Mouse (Mus musculus) intestine, postnatal 0 days (tissue): ENCODE results near the gene Ttc23. TPM values are rescaled to one million over a fixed set of nuclear protein-coding genes. Genes with fewer than 3 reads are reported as not detected.
A peak's percentile ranks its signal among the peaks of the same experiment; 100 is the strongest.

Experiments
- ATAC-seq: fragments of 200-750 bp; cut with Nextera tagmentation; 2 replicates; pipeline ENCODE4 v1.8.0; 2017; ENCODE audit warnings: mild to moderate bottlenecking, moderate TSS enrichment, moderate library complexity
- H3K27ac ChIP-seq: fragments of 300-500 bp; sonication (generic); 2 replicates; pipeline ENCODE4 v1.5.1; 2014; ENCODE audit warnings: mild to moderate bottlenecking, low read depth, low read length, moderate library complexity
- H3K27me3 ChIP-seq: fragments of 300-500 bp; sonication (generic); replicated peaks from 2 replicates; pipeline ENCODE4 v1.6.1; 2014; ENCODE audit warnings: low read length, mixed read lengths; ENCODE audit not compliant: control insufficient read depth, insufficient read depth
- H3K36me3 ChIP-seq: fragments of 300-500 bp; sonication (generic); 2 replicates; pipeline ENCODE4 v1.6.1; 2014; ENCODE audit warnings: mild to moderate bottlenecking, moderate library complexity; ENCODE audit not compliant: control insufficient read depth, insufficient read depth
- H3K4me1 ChIP-seq: fragments of 300-500 bp; sonication (generic); replicated peaks from 2 replicates; pipeline ENCODE4 v1.6.1; 2014; ENCODE audit warnings: antibody characterized with exemption, low read length, mixed read lengths; ENCODE audit not compliant: control insufficient read depth, insufficient read depth
- H3K4me2 ChIP-seq: fragments of 300-500 bp; sonication (generic); replicated peaks from 2 replicates; pipeline ENCODE4 v1.6.1; 2014; ENCODE audit warnings: low read depth, mild to moderate bottlenecking, moderate library complexity
- H3K4me3 ChIP-seq: fragments of 300-500 bp; sonication (generic); 2 replicates; pipeline ENCODE4 v1.5.1; 2014; ENCODE audit warnings: low read depth, low read length
- H3K9ac ChIP-seq: fragments of 300-500 bp; sonication (generic); 2 replicates; pipeline ENCODE4 v1.6.1; 2014; ENCODE audit warnings: mild to moderate bottlenecking, low read depth, low read length
- H3K9me3 ChIP-seq: fragments of 300-500 bp; sonication (generic); 2 replicates; pipeline ENCODE4 v1.6.1; 2016; ENCODE audit warnings: mixed run types; ENCODE audit not compliant: control insufficient read depth
- CTCF ChIP-seq: sonication (generic); IDR thresholded peaks from 2 replicates; pipeline ENCODE4 v1.5.1; 2016; ENCODE audit warnings: low read depth, mild to moderate bottlenecking, control low read depth, antibody characterized with exemption, moderate library complexity
- WGBS: fragments of 180-500 bp; shearing (Covaris S2); extraction: QIAGEN DNeasy Blood & Tissue Kit; methylation state at CpG from one replicate; pipeline ENCODE4 v1.1.7; 2014; 5-methylcytosine and 5-hydroxymethylcytosine counted together
- polyA plus RNA-seq: library from polyadenylated mRNA; unstranded; fragments of >200 nt; fragmentation: Nextera tagmentation; extraction: Ambion mirVana; gene quantifications from 2 replicates; pipeline ENCODE4 v1.2.1, GENCODE M21; 2015

Gene Ttc23
- polyA plus RNA-seq, 1 experiment from 2014 or later: 8.6 TPM

DNA sequence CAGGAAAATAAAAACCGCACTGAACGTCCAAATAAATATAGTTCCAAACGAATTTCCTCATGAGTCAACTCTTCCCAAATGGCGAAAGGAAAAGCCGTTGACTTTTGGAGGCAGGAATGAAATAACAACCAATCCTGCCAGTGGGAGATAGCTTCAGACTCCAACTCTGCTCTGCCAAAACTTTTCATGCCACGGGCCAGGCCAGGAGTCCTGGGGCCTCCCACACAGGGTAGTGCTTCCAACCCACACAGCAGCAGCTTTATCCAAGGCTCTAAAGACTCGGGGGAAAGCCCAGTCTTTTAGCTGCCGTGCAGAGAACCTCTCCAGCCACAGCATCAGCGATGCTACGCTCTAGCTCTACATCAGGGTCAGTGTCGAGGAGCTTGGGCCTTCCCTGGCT lies 107.4 kb downstream of the Ttc23 start:
- Histone ChIP-seq H3K36me3 (no peaks in the 10 kb centered on the region), H3K9ac (no peak overlapping the region), H3K9me3 (no peaks in the 10 kb centered on the region), H3K4me2 (no peak overlapping the region), H3K27ac (no peak overlapping the region), H3K4me1 (peaks cover 3% of the 10 kb centered on the region), H3K27me3 (0 out of 2 replicates have a peak, but pooled peaks cover 11% of the 10 kb centered on the region), H3K4me3 (no peak overlapping the region)
- 68% methylated on average over 11 of the region's 11 CpGs for WGBS
- ATAC-seq: no peak
- no peak for TF ChIP-seq CTCF

DNA sequence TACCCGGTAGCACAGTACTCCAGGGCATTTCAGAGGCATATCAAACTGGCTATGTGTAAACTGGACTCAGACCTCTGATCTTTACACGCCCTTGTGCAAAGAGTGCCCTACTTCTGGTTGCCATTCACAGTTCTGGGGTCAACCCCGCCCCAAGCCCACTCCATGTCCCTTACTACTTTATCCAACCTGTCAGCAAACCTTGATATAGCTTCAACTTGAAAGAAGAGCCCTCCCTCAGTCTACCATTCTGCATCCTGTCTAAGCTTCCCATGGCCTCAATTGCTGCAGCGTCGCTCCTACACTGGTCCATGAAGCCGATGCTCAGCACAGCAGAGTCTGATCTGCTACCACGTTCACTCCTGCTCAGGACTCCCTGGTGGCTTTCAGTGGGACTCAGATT lies 108.2 kb downstream of the Ttc23 start:
- Histone ChIP-seq H3K9me3 (no peaks in the 10 kb centered on the region), H3K4me2 (no peak overlapping the region), H3K4me1 (peaks cover 3% of the 10 kb centered on the region), H3K9ac (no peak overlapping the region), H3K36me3 (no peaks in the 10 kb centered on the region), H3K27me3 (0 out of 2 replicates have a peak, but pooled peaks cover 11% of the 10 kb centered on the region), H3K4me3 (no peak overlapping the region), H3K27ac (no peak overlapping the region)
- ATAC-seq: no peak
- WGBS: 74% methylated on average over 7 of the region's 7 CpGs
- TF ChIP-seq CTCF: no peak

- Histone ChIP-seq H3K27me3 (peaks cover 11% of the 10 kb centered on the region), H3K4me1 (peaks cover 3% of the 10 kb centered on the region), H3K4me2 (no peak overlapping the region), H3K9ac (no peak overlapping the region), H3K9me3 (no peaks in the 10 kb centered on the region), H3K4me3 (no peak overlapping the region), H3K27ac (no peak overlapping the region), H3K36me3 (no peaks in the 10 kb centered on the region)
- TF ChIP-seq CTCF: no peak
- 85% methylated on average over 5 of the region's 5 CpGs for WGBS
- no peak for ATAC-seq
Observed at GRCm38 (mm10) chr7:67756636-67757035, 109.4 kb downstream of the Ttc23 start.

- WGBS: 2% methylated on average over 19 of the region's 19 CpGs
- Histone ChIP-seq H3K36me3 (no peaks in the 10 kb centered on the region), H3K27me3 (peaks cover 11% of the 10 kb centered on the region), H3K4me2 (peak overlapping the region; percentile 95), H3K4me3 (peak overlapping the region; percentile 55), H3K9ac (peak overlapping the region; percentile 37; the same call in 1 of the 2 replicates), H3K9me3 (no peaks in the 10 kb centered on the region), H3K27ac (peak overlapping the region; percentile 35; the same call in 1 of the 2 replicates), H3K4me1 (peaks cover 3% of the 10 kb centered on the region)
- TF ChIP-seq CTCF: no peak
- ATAC-seq: no peak
Observed at GRCm38 (mm10) chr7:67758506-67758857, 111.3 kb downstream of the Ttc23 start.

GRCm38 (mm10) chr7:67758858-67759628 lies 111.8 kb downstream of the Ttc23 start:
- peak overlapping the region; percentile 55 for H3K4me3 ChIP-seq
- TF ChIP-seq CTCF: peak; percentile 23
- WGBS: under 1% methylated on average over 91 of the region's 92 CpGs
- no peaks in the 10 kb centered on the region for H3K9me3 ChIP-seq
- no peaks in the 10 kb centered on the region for H3K36me3 ChIP-seq
- H3K9ac ChIP-seq: peak overlapping the region; percentile 37
- H3K4me2 ChIP-seq: peak overlapping the region; percentile 95
- H3K4me1 ChIP-seq: peaks cover 3% of the 10 kb centered on the region
- ATAC-seq: peak; percentile 68
- peak overlapping the region; percentile 35 for H3K27ac ChIP-seq
- H3K27me3 ChIP-seq: peaks cover 11% of the 10 kb centered on the region

- Histone ChIP-seq H3K36me3 (no peaks in the 10 kb centered on the region), H3K9me3 (no peaks in the 10 kb centered on the region), H3K4me3 (peak within 1 kb of the TSS; percentile 55), H3K4me1 (peaks cover 3% of the 10 kb centered on the region), H3K27ac (peak within 1 kb of the TSS; percentile 35), H3K27me3 (peaks cover 11% of the 10 kb centered on the region), H3K9ac (peak within 1 kb of the TSS; percentile 37), H3K4me2 (peak within 1 kb of the TSS; percentile 95)
- peak; percentile 100 for TF ChIP-seq CTCF
- ATAC-seq: peak; percentile 95
- WGBS: under 1% methylated on average over 35 of the region's 37 CpGs
Observed at GRCm38 (mm10) chr7:67759629-67759995, 112.4 kb downstream of the Ttc23 start, which contains the start of gene Synm. Synm (minus strand) TSS chr7:67759742.
